Mouse (Mus musculus): ENCODE measurements at regions not wholly inside any gene's neighbourhood (a gene's known extent, or its start where the extent isn't known, plus 50 kb on each side); places are given as distances from the start of the nearest gene placed in this dataset.

DNA sequence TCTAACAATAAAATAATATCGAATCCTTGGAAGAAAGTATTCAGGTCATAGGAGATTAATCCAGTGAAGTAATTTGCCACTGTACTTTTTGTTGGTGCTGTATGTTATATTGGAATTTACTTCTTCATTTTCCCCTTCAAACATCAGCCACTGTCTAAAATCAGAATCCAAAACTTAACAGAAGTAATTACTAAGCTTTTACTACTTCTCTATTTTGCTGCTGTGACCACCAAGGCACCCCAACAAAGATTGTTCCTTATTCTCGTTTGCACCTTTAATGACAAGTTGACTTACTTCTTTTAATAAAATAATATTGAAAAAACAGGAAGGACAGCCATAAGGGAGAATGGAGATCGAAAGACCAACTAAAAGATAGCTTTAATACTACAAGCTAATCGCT is 1130.1 kb upstream of the Cited2 start:
- in situ Hi-C loops (cut with MboI) = no loop called here

DNA sequence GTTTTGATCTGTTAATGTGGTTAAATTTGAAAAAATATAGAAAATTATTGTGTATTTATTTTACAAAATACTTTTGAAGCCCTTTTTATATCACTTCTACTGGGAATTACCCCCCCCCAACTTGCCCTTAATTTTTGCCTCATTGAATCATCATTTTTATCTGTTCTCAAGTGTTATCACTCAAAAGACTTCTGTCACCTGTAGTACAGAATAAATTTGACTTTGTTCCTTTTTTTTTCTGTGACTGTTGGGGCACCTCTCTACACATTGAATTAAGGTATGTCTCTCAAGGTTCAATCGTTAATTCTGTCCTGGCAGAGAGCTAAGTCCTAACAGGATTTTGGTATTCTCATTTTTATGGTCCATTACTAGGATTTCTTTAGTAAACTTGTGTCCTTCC is 1123.0 kb upstream of the Cited2 start:
- in situ Hi-C loops (cut with MboI) = no loop called here

DNA sequence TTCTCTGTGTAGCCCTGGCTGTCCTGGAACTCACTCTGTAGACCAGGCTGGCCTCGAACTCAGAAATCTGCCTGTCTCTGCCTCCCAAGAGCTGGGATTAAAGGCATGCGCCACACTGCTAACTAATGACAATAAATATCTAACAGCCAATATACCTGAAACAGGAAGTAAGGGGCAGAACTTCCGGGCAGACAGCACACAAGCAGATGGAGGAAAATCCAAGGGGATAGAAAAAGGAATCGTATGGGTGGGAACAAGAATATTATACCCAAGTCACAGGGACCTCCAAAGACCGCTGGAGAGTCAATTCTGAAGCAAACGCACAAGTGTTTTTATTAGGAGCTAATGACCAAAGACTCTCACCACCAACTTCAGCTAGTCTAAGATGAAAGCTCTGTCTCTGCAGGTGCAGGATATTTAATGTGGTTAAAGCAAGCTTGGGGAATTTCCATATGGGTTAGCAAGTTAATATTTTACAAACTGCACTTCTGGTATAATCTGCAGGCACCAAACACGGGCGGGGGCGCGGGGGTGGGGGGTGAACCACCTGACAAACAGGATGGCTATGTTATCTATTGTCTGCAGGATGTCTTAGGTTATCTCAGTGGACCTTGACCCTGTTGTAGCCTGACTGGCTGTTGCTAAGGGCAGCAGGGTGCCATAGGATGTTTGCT is 1122.3 kb upstream of the Cited2 start:
- in situ Hi-C loops (cut with MboI) = no loop called here

DNA sequence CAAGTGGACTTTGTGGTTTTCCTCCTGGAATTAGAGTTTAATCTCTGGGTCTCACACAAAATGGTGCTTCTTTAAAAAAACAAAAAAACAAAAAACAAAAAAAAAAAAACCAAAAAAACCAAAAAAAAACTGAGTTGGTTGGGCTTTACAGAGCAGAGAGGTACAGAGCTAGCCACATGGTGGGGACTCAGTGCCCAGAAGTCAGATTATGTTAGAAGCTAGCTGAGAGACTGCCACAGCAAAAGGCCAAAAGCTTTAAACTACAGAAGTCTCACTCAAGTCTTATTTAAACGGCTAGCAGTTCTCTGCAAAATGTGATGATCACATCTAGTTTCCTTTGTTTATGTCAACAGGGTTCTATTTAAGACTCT is 1121.8 kb upstream of the Cited2 start:
- in situ Hi-C loops (cut with MboI) = no loop called here

DNA sequence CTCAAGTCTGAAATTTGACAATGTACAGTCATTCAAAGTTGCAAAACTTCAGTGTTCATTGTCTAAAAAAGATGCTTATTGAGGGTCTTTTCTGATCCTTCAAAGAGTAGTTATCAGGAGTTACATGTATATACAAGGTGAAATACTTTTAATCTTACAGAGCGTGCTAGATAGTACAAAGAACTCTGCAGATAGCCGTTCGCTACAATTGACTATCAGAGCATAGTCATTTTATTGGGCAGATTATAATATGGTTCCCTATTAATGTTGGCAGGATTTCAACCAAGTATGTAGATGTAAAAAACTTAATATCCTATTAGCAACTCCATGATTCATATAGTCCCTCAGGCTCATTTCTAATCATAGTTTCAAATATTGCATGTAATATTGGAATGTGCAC is 1114.7 kb upstream of the Cited2 start:
- in situ Hi-C loops (cut with MboI) = no loop called here

DNA sequence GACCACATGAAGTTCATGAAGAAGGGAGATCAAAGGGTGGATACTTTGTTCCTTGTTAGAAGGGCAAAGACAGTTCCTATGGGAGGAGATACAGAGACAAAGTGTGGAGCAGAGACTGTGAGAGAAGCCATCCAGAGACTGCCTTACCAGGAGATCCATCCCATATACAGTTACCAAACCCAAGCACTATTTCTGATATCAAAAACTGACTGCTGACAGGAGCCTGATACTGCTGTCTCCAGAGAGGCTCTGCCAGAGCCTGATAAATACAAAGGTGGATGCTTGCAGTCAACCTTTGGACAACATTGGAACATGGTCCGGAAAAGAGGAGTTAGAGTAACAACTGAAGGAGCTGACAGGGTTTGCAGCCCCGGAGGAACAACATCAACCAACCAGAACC is 1104.3 kb upstream of the Cited2 start:
- in situ Hi-C loops (cut with MboI) = no loop called here

DNA sequence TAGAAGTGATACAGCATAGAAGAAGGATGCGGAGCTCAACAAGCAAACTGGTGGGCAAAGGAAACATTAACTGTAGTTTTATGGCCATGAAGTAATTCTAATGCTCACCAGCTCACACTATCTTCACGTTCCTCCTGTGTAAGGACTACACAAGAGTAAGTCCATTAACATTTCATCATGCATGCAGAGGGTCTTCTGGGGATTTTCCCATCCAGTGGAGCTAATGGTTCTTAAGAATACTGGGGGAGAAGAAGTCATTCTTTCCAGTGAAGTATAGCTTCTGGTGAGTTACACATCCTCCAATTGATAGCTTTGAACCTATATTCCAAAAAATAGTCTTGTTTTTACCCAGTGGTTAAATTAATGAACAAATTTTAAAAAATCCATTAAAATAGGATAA is 1103.4 kb upstream of the Cited2 start:
- in situ Hi-C loops (cut with MboI) = no loop called here

DNA sequence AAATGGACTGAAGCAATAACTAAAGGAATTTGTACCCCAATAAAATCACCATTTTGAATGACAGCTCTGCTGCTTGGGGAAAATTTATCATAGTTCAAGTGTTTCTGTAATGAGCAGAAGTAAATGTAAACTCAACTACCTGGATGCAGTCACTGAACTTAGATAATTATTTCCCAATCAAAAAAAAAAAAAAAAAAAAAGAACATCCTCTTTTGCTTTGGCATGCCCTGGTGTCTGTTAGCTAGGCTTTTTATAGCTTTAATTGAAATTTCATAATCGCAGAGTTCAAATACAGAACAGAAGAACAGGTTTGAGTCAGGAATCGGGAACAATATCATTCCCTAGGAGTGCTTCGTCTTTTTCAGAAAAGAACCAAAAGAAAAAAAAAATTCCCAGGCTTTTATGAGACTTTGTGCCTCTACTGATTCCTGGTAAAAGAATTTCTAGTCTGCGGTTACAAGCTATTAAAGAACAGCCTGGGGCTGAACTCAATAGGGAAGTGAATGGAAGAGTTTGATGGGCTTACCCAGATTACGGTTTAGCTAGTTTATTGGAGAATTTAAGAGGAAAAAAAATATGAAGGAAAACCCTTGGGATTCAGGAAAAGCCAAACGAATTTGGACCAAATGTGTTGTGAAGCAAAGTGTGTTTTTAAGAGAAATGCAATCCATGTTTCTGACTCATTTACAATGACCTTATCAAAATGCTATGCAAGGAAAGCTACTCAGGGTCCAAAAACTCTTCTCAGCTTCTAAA is 1102.0 kb upstream of the Cited2 start:
- in situ Hi-C loops (cut with MboI) = no loop called here

DNA sequence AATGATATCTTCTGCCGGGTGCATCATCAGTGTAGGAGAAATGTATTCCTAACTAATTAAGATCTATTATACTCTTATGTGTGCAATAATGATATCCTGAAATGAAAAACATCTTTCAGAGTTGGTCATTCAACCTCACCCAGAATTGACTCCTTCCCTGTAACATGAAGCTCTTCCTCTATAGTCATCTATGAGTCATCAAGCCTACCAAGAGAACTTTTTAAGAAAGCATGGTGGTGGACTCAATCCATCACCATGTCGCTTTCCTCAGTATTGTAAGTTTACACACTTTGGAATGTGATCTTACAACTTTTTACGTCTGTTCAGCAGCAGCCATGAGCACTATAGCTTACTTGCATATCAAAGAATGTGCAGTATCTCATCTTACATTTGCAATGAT is 1100.2 kb upstream of the Cited2 start:
- in situ Hi-C loops (cut with MboI) = no loop called here

DNA sequence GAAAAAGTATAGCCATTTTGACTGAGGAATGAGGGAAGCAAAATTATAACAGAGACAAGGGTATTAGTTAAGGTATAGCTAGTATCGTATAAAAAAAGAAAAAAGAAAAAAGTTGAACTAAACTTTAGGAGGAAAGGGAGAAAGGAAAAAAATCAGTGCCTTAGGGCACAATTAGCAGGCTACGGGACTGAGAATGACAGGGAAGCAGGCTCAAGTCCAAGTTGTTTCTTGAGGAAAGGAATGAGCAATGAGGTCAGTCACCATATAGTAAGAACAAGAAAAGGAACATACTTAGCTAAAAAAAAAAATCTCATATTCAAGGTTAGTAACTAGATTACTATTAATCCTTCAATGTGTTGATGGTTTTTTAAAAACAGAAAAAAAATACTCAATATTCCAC is 1089.8 kb upstream of the Cited2 start:
- in situ Hi-C loops (cut with MboI) = no loop called here

DNA sequence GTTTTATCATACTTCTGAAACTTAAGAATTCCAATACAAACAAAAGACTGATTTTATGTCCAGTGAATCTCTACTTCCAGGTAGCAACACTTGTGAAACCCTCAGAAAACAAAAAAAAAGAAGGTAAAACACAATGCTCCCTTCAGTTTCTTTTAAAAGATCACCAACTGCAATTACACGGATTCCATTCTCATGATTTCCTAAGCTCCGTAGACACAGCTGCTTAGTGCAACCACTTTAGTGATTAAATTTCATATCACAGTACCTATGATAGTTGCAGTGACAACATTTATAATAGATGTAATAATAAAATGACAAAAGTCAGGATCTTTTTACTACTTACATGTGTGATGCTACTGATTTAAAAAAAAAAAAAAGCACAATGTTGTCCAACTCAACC is 1087.6 kb upstream of the Cited2 start:
- in situ Hi-C loops (cut with MboI) = no loop called here

DNA sequence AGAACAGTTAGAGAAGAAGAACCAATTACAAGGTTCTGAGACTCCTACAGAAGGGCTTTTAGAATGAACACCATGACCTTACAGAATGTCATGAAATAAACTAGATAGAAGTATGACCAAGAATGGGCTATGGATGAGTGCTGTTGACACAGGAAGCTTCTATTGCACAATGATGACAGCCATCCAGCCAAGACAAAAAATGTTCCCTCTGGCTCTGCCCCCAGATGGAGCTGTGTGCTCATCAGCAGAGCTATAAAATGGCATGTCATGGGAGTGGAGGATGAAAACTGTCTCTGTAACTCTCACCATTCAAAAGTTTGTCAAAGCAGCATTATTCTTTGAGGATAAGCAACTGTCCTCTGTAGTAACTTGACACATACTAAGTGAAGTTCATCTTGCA is 1086.0 kb upstream of the Cited2 start:
- in situ Hi-C loops (cut with MboI) = no loop called here

DNA sequence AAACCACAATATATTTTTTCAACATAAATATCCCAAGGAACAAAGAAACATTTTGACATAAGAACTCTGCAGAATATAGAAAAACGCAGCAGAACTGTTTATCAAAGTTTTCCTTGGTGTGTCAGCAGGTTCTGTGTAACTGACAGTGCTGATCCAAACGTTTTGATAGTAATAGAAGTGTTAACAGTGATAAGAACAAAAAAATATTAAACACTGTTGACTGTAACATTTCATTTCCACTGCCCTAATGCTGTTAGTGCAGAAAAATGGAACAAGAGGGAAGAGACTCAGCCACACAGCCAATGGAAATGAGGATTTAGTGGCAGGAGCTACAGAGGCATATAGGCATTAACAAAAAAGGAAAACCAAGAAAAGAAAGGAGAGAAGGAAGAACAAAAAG is 1084.9 kb upstream of the Cited2 start:
- in situ Hi-C loops (cut with MboI) = no loop called here

DNA sequence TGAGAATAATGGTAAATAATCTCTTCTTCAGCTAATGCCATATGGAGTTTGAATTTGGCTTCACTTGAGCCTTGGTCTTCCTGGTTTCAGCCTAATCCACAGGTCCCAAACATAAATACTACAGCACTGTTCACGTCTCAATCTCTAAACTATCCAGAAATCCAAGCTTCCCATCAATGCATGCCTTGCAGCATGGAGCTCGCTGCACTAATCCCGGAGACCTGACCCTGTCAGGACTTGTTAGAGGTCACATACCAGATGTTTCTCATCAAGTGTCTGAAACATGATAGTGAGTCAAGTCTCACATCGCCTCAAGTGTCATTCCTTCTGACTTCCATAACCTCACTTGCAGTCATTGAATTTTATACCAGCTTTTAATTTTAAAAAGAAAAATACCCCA is 1082.9 kb upstream of the Cited2 start:
- in situ Hi-C loops (cut with MboI) = no loop called here

DNA sequence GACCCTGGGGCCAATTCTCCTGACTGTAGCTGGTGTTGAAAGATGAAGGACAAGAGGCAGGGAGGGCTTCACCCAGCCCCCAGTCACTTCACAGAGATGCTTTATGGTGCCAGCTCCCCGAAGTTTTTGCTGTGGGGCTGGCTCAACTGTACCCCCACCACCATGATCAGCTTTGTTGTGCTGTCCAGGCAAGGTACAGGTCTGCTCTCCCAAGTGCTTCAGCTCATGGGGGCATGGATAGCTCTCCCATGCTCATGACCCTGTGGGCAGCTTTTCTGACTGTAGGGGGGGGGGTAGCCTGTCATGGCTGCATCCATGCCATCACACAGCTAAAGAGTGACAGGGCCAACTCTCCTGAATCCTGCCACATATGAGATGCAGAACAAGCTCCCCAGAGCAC is 1072.9 kb upstream of the Cited2 start:
- in situ Hi-C loops (cut with MboI) = no loop called here

DNA sequence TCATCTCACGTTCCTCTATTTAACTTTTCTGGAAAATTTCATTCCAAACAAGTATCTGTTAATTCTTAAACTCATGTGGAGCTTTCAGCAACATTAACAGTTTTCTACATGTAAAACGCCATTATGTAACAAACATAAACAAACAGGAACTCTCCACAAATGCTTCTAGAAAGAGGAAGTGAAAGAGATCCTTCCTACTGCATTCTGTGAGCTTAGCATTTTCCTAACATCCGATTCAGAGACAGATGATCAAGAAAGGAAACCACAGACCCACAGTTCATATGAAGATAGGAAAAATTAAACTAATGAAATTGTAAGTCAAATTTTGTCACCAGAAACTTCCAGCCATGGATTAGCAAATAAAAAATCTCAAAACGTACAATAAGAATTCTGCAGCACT is 1070.6 kb upstream of the Cited2 start:
- in situ Hi-C loops (cut with MboI) = no loop called here

DNA sequence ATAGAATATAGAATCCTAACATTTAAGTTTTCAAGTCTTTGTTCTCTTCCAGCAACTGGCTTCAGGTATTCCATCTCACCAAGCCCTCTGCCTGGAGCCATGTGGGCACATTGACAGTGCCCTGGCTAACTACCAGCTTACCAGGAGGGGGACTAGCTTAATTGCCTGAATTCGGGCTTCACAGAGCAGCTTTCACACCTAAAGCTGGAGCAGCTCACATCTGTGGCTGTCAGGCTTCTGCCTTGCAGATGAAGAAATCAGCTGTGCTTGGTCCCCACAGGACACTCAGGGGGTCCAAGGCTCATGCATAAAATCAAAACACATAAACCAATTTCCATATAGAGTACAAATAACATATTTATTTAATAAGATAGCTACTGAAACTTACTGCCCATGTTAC is 1058.5 kb upstream of the Cited2 start:
- in situ Hi-C loops (cut with MboI) = no loop called here

DNA sequence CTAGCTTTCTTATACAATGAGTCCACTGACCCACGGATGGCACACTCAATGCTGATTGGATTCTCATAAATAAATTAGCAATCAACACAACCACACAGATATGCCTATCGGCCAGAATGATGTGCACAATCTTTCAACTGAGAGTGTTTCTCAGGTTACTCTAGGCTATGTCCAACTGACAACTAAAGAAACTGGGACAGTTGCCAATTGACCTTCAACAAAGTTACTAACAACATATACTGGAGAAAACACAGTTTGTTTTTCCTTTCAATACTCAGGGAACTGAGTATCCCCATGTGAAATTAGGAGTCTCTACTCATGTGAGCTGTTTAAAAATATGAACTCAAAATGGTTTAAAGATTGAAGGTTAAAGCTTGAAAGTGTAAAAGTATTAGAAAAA is 1052.7 kb upstream of the Cited2 start:
- in situ Hi-C loops (cut with MboI) = no loop called here

DNA sequence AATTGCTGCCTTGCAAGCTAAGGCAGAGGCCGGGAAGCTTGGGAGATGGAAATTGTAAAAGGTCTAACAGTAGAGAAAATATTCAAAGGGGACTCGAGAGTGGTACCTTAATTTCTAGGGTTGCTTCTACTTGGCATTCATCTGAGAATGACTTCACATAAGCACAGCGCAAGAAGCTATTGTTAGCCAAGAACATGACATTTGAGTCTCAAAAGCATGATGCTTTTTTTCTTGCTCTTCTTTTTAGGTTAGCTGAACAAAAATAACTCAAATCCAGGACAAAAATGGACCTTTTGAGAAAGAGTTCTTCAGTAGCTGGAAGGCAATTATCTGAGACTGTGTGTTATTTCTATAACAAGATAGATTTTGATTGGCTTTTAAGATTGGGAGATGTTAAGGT is 1042.0 kb upstream of the Cited2 start:
- in situ Hi-C loops (cut with MboI) = no loop called here

DNA sequence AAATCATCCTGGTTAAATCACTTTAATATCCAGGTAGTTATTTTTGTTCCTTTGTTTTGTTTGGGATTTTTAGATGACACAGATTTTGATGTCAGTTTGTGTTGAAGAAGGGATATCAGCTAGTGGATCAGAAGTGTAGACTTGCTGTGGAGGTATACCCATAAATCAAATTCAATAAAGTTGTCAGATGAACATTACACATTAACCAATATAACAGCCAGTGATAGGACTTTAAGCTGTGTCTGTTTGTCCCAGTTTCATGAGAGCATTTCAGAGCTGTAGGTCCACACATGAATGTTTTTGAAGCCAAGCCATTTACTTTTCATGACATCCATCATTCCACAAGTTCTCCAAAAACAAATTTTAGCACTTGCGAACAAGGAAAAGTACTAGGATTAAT is 1037.7 kb upstream of the Cited2 start:
- in situ Hi-C loops (cut with MboI) = no loop called here

DNA sequence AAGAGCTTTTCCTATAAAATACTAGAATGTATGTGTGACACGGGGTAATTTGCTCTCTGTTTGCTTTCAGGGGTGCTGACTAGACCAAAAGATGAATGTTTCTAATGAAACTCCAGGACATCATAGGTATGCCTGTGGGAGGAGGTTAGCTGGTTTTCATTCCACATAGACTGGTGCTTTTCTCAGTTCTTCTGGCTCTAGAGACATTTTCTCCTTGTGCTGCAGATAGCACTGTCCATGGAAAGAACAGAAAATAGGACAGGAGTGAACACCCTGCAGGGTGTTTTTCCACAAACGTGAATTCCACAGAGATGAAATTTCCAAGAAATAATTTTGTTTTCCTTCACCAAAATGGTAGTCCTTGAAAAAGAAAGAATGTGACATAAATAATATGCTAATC is 1016.0 kb upstream of the Cited2 start:
- in situ Hi-C loops (cut with MboI) = no loop called here

DNA sequence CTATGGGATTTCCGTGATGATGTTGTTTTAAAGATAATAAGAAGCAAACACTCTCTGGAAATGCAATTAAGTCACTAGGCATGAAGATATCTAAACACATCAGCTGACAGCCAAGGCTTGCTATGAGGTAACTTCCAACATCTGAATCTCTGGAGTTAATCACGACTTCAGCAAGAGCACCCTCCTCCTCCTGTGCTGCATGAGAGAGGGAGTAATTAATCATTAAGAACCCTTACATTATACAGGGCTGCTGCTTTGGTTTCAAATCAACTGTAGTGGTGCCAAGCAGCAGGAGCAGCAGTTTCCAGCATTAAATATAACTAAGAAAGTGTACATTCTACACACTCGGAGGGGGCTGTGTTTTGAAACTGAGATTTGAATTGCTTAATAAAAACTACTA is 1009.9 kb upstream of the Cited2 start:
- in situ Hi-C loops (cut with MboI) = no loop called here

DNA sequence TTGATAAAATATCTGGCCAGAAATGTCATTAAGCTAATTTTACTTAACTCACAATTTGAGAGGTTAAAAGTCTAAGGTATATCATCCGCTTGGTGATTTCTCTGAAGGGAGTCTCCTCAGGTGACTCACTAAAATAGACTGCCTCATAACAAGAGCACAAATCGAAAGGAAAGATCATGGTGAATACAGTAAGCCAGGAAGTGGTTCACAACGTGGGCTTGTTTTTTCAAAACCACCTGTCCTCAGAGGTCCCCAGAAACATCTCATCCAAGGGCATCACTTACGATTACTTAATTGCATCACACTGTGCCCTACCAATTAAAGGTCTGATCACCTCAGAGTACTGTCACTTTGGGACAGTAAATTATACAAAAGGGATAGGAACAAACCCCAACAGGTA is 1009.0 kb upstream of the Cited2 start:
- in situ Hi-C loops (cut with MboI) = no loop called here

DNA sequence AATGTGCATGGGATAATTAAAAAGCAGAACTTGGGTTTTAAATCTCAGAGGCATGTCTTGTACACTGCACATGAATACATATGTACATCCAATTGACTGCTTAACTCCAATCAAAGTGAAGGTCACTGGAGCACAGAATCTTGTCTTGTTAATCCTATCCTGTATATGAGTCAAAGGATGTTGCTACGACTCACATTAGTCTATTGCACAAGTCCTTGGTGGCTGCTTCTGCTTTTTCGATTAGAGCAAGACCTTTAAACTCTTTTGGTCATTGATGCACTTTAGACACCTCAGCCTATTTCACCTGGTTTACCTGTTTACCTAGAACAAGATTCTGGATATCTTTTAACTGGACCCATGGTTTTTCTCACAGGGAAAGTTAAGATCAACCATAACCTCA is 1008.5 kb upstream of the Cited2 start:
- in situ Hi-C loops (cut with MboI) = no loop called here

Measured in mature B cell (primary cell).